Mouse (Mus musculus) heart, embryonic 16.5 days (tissue): Measurements from ENCODE around the gene Ppp1r12b. TPM values are rescaled to one million over a fixed set of nuclear protein-coding genes. Genes with fewer than 3 reads are reported as not detected.
A peak's percentile ranks its signal among the peaks of the same experiment; 100 is the strongest.

ENCODE experiments used
- ATAC-seq: fragments of 200-750 bp; cut with Nextera tagmentation; replicated peaks from 2 replicates; pipeline ENCODE4 v1.8.0; 2017; ENCODE audit warnings: moderate number of reproducible peaks; ENCODE audit not compliant: insufficient read depth, low FRiP score; ENCODE audit errors: extremely low read depth
- H3K27ac ChIP-seq: fragments of 300-500 bp; sonication (generic); 2 replicates; pipeline ENCODE4 v1.5.1; 2014; ENCODE audit warnings: mild to moderate bottlenecking, low read length, control low read depth, moderate library complexity
- H3K27me3 ChIP-seq: fragments of 300-500 bp; sonication (generic); 2 replicates; pipeline ENCODE4 v1.6.1; 2014; ENCODE audit warnings: low read length, mixed read lengths; ENCODE audit not compliant: control insufficient read depth, insufficient read depth
- H3K36me3 ChIP-seq: fragments of 300-500 bp; sonication (generic); 2 replicates; pipeline ENCODE4 v1.6.1; 2014; ENCODE audit not compliant: control insufficient read depth, insufficient read depth
- H3K4me1 ChIP-seq: fragments of 300-500 bp; sonication (generic); 2 replicates; pipeline ENCODE4 v1.6.1; 2014; ENCODE audit warnings: low read length, mixed read lengths; ENCODE audit not compliant: control insufficient read depth, insufficient read depth
- H3K4me2 ChIP-seq: fragments of 300-500 bp; sonication (generic); 2 replicates; pipeline ENCODE4 v1.6.1; 2014; ENCODE audit warnings: low read depth, mild to moderate bottlenecking, control low read depth, low read length
- H3K4me3 ChIP-seq: fragments of 300-500 bp; sonication (generic); 2 replicates; pipeline ENCODE4 v1.5.1; 2014; ENCODE audit warnings: mild to moderate bottlenecking, control low read depth, low read length
- H3K9ac ChIP-seq: fragments of 300-500 bp; sonication (generic); 2 replicates; pipeline ENCODE4 v1.6.1; 2014; ENCODE audit warnings: low read length, control low read depth
- H3K9me3 ChIP-seq: fragments of 300-500 bp; sonication (generic); replicated peaks from 2 replicates; pipeline ENCODE4 v1.6.1; 2016; ENCODE audit warnings: low read length; ENCODE audit not compliant: control insufficient read depth
- WGBS: fragments of 180-500 bp; shearing (Covaris S2); extraction: QIAGEN DNeasy Blood & Tissue Kit; methylation state at CpG from one replicate; pipeline ENCODE4 v1.1.7; 2014; 5-methylcytosine and 5-hydroxymethylcytosine counted together
- polyA plus RNA-seq: library from polyadenylated mRNA; unstranded; fragments of >200 nt; fragmentation: Nextera tagmentation; extraction: Ambion mirVana; gene quantifications from 2 replicates; pipeline ENCODE4 v1.2.1, GENCODE M21; 2015

Ppp1r12b gene
- polyA plus RNA-seq, 1 experiment from 2014 or later, result 24.2 TPM

DNA sequence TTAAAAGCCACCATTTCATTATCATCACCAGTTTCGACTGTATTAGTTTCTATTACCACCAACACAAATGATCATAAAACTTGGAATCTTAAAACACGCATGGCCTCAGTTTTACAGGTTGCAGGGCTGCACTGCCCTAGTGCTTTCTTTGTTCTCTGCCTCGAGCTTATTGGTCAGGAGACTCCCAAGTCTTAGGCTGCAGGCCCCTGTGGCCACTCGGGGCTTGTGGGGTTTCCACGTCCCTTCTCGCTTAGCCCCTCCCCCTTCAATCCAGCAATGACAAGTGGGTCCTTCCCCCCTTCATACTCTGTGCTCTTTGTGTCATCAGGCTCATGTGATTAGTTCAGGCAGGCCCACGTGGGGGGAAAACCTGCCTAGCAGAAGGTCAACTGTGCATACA, 167.6 kb downstream of the Ppp1r12b start:
- no peak for ATAC-seq
- Histone ChIP-seq H3K4me2 (no peak overlapping the region), H3K9ac (no peak overlapping the region), H3K4me1 (peaks cover 50% of the 10 kb centered on the region), H3K4me3 (no peak overlapping the region), H3K9me3 (no peaks in the 10 kb centered on the region), H3K27ac (no peak overlapping the region), H3K36me3 (no peaks in the 10 kb centered on the region), H3K27me3 (no peaks in the 10 kb centered on the region)
- WGBS, result 50% methylated on average over 7 of the region's 7 CpGs

DNA sequence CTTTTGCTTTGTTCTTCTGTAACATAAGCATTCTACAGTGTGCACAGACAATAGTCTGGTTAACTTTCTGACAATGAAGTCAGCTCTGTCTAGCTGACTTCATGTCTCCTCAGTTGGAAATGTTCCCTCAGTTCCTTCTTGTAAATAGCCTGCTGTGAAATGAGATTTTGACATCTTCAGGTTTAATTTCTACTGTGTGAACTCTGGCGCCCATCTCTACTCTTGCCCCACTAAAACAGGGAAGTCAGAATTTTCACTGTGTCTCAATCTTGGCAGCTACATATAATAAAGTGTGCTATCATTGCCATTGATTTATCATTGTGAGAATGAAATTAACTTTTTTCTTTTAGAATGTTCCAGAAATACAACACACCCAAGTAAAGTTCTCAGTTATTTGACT, 170.8 kb downstream of the Ppp1r12b start:
- 88% methylated on average over 1 of the region's 1 CpGs for WGBS
- Histone ChIP-seq H3K4me1 (peaks cover 42% of the 10 kb centered on the region), H3K4me2 (0 out of 2 replicates have a peak overlapping the region, but pooled peaks have one; percentile 28), H3K36me3 (no peaks in the 10 kb centered on the region), H3K27me3 (no peaks in the 10 kb centered on the region), H3K4me3 (no peak overlapping the region), H3K9me3 (no peaks in the 10 kb centered on the region), H3K27ac (peak overlapping the region; percentile 87), H3K9ac (0 out of 2 replicates have a peak overlapping the region, but pooled peaks have one; percentile 21)
- ATAC-seq, result no peak

DNA sequence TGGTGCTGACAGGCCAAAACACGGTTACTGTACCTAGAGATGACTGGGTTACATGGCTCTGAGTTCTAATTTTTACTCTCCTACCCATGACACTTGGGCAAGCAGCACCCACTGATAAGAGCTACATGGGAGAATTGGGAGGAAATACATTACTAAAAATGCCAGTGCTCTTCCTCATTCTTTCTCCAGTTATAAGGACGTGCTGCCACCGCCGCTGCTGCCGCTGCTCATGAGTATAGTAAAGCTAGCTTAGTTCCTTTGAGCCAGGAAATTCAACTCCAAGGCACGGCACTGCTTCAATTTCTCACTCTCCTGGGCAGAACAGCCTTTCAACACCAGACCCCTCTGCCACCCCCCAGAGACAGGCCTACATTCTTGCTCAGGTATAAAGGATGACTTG, 171.3 kb downstream of the Ppp1r12b start:
- no peak overlapping the region for H3K4me3 ChIP-seq
- no peaks in the 10 kb centered on the region for H3K27me3 ChIP-seq
- 39% methylated on average over 6 of the region's 6 CpGs for WGBS
- H3K9me3 ChIP-seq, result no peaks in the 10 kb centered on the region
- H3K4me1 ChIP-seq, result peaks cover 42% of the 10 kb centered on the region
- peak overlapping the region; percentile 21 for H3K9ac ChIP-seq
- H3K27ac ChIP-seq, result peak overlapping the region; percentile 87
- H3K36me3 ChIP-seq, result no peaks in the 10 kb centered on the region
- peak overlapping the region; percentile 28; the same call in 1 of the 2 replicates for H3K4me2 ChIP-seq
- 0 out of 2 replicates have a peak, but pooled peaks have one; percentile 8 for ATAC-seq

DNA sequence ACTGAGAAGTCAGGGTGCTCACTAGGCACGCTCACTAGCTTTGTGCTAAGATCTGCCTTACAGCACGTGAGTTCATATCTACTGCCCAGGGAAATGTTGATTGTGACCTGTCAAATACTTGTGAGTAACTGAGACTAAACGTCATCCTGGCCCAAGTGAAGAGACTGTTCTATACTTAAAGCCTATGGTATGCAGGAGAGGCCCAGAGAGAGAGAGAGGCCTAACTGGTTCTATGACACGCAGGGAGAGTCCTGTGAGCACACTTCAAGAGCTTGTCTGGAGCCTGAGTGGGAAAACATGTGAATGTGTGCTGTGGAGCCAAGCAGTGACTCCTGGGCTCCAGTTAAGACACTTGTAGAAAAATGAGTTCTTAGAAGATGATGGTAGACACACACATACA, 171.8 kb downstream of the Ppp1r12b start:
- 33% methylated on average over 4 of the region's 4 CpGs for WGBS

DNA sequence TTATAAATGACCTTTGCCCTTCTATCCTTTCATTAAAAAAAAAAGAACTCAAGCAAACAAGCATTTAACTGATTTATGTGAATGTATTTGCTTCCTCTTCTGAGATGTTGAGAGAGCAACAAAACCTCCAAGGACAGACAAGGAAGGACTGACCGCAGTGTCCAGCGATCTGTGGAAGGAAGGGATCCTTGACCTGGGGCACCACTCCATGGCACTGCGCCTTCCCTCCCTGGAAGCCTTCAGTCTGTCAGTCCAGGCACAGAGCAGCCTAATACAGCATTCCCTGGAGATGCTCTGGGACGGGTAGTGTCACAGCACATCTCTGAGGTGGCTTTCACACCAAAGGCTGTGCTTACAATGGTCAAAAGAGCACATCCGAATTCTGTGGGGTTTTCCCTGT, 172.9 kb downstream of the Ppp1r12b start:
- Histone ChIP-seq H3K27me3 (no peaks in the 10 kb centered on the region), H3K4me1 (peaks cover 43% of the 10 kb centered on the region), H3K4me2 (no peak overlapping the region), H3K36me3 (no peaks in the 10 kb centered on the region), H3K4me3 (no peak overlapping the region), H3K9me3 (no peaks in the 10 kb centered on the region), H3K27ac (no peak overlapping the region), H3K9ac (no peak overlapping the region)
- WGBS, result 87% methylated on average over 5 of the region's 5 CpGs
- ATAC-seq, result no peak

More for the DNA sequence above, 171.8 kb downstream of the Ppp1r12b start:
- Histone ChIP-seq H3K27me3 (no peaks in the 10 kb centered on the region), H3K36me3 (no peaks in the 10 kb centered on the region), H3K27ac (peak overlapping the region; percentile 87), H3K9ac (peak overlapping the region; percentile 21), H3K4me3 (no peak overlapping the region), H3K9me3 (no peaks in the 10 kb centered on the region), H3K4me1 (peaks cover 42% of the 10 kb centered on the region), H3K4me2 (peak overlapping the region; percentile 28)
- ATAC-seq, result peak; percentile 76

DNA sequence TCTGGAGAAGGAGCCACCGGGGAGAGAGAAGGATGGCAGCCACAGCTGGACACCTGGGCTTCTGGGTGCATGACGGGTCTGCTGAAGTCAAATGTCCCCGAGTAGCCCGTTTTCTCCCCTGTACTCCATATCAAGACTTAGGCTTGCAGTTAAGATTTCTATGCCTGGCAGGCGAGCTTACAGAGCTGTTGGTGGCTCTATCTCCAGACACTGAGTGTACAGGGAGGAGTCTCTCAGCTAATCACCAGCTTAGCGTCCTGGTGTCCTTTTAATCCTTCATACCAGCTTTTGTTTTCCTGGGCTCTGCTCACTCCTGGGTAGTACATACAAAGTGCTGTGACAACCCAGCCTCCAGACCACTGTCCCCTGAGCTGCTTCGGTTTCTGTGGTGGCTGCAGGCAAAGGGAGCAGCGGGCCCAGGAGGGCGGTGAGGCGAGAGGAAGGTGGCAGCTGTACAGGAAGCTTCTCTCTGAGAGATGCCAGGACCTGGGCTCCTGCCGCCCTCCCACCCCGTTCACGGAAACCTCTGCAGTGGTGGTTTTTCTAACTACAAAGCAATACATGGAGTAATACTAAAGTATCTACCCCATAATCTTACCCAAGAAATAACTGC, 177.7 kb downstream of the Ppp1r12b start:
- Histone ChIP-seq H3K4me2 (0 out of 2 replicates have a peak overlapping the region, but pooled peaks have one; percentile 17), H3K9me3 (no peaks in the 10 kb centered on the region), H3K27ac (peak overlapping the region; percentile 50), H3K36me3 (peaks cover 9% of the 10 kb centered on the region), H3K9ac (peak overlapping the region; percentile 18), H3K27me3 (no peaks in the 10 kb centered on the region), H3K4me1 (peaks cover 21% of the 10 kb centered on the region), H3K4me3 (no peak overlapping the region)
- 32% methylated on average over 13 of the region's 13 CpGs for WGBS
- peak; percentile 47 for ATAC-seq

DNA sequence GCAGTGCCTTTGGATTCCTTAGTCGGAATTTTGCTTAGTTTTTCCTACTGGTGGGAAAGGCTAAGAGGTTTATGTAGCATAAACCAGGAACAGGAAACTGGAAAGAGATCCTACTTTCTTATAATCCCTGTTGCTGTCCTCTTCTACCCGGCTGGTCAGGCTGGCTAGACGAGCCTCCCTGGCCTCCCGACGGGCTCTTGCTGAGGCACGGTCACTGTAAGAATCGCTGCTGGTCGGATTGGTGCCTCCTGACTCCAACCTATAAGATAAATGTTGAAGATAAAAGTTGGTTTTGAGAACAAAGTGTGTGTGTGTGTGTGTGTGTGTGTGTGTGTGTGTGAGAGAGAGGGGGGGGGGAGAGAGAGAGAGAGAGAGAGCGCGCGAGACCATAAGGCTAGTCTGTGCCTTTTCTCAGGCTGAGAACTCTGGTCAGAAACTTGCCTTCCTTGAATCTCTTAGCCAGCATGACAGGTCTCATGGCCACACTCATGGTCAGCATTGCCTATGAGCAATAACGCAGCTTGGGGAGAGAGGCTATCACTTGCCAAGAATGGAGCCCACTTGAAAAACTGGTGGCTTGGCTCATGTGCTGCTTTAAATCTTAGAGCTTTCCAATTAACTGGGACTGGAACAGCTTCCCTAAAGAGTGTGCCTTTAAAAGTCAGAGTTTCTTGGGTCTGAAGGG, 178.4 kb downstream of the Ppp1r12b start:
- H3K4me2 ChIP-seq, result no peak overlapping the region
- peaks cover 21% of the 10 kb centered on the region for H3K4me1 ChIP-seq
- no peak for ATAC-seq
- 69% methylated on average over 12 of the region's 12 CpGs for WGBS
- peaks cover 13% of the 10 kb centered on the region for H3K36me3 ChIP-seq
- no peaks in the 10 kb centered on the region for H3K9me3 ChIP-seq
- H3K27ac ChIP-seq, result peak overlapping the region; percentile 50
- peak overlapping the region; percentile 4; the same call in 1 of the 2 replicates for H3K9ac ChIP-seq
- no peaks in the 10 kb centered on the region for H3K27me3 ChIP-seq
- H3K4me3 ChIP-seq, result no peak overlapping the region

DNA sequence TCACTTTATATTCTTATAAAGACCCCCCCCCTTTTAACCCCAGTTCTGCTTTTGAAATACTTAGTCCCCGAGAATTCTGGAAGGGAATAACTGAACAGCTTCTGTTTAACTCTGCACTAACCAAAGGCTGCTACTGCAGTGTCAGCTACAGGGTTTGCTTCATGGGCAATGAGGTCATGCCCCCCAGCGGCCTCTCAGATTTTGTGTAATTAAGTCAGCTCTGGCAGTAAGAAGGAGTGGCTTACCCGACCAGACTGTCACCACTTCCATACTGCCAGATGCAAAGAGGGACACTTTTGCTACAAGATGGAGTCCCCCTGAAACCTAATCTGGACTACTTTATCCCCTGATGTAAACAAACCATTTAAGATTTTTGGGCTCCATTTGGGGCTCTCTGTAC, 180.1 kb downstream of the Ppp1r12b start:
- peaks cover 17% of the 10 kb centered on the region for H3K36me3 ChIP-seq
- H3K9ac ChIP-seq, result no peak overlapping the region
- no peaks in the 10 kb centered on the region for H3K27me3 ChIP-seq
- ATAC-seq, result no peak
- H3K9me3 ChIP-seq, result no peaks in the 10 kb centered on the region
- 42% methylated on average over 3 of the region's 3 CpGs for WGBS
- no peak overlapping the region for H3K4me2 ChIP-seq
- H3K27ac ChIP-seq, result no peak overlapping the region
- peaks cover 29% of the 10 kb centered on the region for H3K4me1 ChIP-seq
- H3K4me3 ChIP-seq, result no peak overlapping the region

DNA sequence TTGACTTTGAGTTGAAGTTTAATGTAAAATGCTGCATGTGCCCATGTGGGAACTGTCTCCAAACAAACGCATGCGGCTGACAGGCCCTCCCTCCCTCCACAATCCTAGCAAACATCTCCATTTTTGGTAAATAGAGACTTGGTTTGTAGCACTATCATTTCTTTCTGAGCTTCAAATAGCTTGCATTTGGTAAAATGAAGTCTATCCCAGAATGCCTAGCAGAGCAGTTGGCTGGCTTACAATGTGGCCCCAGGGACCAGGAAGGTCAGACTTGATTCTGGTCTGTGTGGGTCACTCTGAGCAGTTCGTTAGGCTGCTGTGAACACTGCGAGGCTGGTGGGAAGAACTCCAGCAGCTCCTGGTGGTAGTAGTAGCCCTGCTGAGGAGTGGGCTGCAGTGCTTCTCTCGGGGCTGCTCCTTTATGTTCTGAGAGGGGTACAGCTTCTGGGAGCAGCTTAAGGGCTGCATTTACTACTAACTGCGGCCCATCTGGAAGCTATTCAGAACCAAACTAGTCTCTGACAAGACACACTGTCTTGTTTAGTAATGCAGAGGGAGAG, 180.9 kb downstream of the Ppp1r12b start:
- H3K36me3 ChIP-seq, result peaks cover 17% of the 10 kb centered on the region
- WGBS, result 54% methylated on average over 6 of the region's 6 CpGs
- H3K9me3 ChIP-seq, result no peaks in the 10 kb centered on the region
- H3K27me3 ChIP-seq, result no peaks in the 10 kb centered on the region
- H3K27ac ChIP-seq, result peak overlapping the region; percentile 3; the same call in 1 of the 2 replicates
- H3K4me3 ChIP-seq, result no peak overlapping the region
- H3K4me1 ChIP-seq, result peaks cover 29% of the 10 kb centered on the region
- H3K4me2 ChIP-seq, result no peak overlapping the region
- no peak overlapping the region for H3K9ac ChIP-seq
- ATAC-seq, result no peak
